Mouse (Mus musculus) limb, embryonic 11.5 days (tissue): Measurements from ENCODE around the gene Ttc39b. TPM values are rescaled to one million over a fixed set of nuclear protein-coding genes. Genes with fewer than 3 reads are reported as not detected.
"Not testable (repeated sequence)": the region's sequence is repeated elsewhere in the genome, so short reads cannot be mapped to it uniquely, and the experiment has no call there.

Experiments
- ATAC-seq: fragments of 200-750 bp; cut with Nextera tagmentation; 2 replicates; pipeline ENCODE4 v1.8.0; 2017; ENCODE audit warnings: low read depth; ENCODE audit not compliant: insufficient number of reproducible peaks, low FRiP score, low TSS enrichment
- DNase-seq: peaks from one replicate; pipeline ENCODE4 v3.0.0-alpha.2; 2015; ENCODE audit warnings: low spot score
- H3K27ac ChIP-seq: fragments of 300-500 bp; sonication (generic); replicated peaks from 2 replicates; pipeline ENCODE4 v1.5.1; 2014; ENCODE audit warnings: low read depth, mild to moderate bottlenecking, low read length
- H3K27me3 ChIP-seq: fragments of 300-500 bp; sonication (generic); 2 replicates; pipeline ENCODE4 v1.6.1; 2014; ENCODE audit warnings: mild to moderate bottlenecking, low read length, mixed read lengths; ENCODE audit not compliant: control insufficient read depth, insufficient read depth
- H3K36me3 ChIP-seq: fragments of 300-500 bp; sonication (generic); 2 replicates; pipeline ENCODE4 v1.6.1; 2014; ENCODE audit warnings: mild to moderate bottlenecking, low read length, moderate library complexity, mixed read lengths; ENCODE audit not compliant: control insufficient read depth, insufficient read depth
- H3K4me1 ChIP-seq: fragments of 300-500 bp; sonication (generic); 2 replicates; pipeline ENCODE4 v1.6.1; 2014; ENCODE audit warnings: low read length, mixed read lengths; ENCODE audit not compliant: control insufficient read depth, insufficient read depth
- H3K4me2 ChIP-seq: fragments of 300-500 bp; sonication (generic); 2 replicates; pipeline ENCODE4 v1.6.1; 2014; ENCODE audit warnings: low read depth, mild to moderate bottlenecking, moderate library complexity; ENCODE audit not compliant: severe bottlenecking
- H3K4me3 ChIP-seq: fragments of 300-500 bp; sonication (generic); 2 replicates; pipeline ENCODE4 v1.5.1; 2014; ENCODE audit warnings: low read depth, low read length
- H3K9ac ChIP-seq: fragments of 300-500 bp; sonication (generic); 2 replicates; pipeline ENCODE4 v1.6.1; 2014; ENCODE audit warnings: mild to moderate bottlenecking, low read length
- H3K9me3 ChIP-seq: fragments of 300-500 bp; sonication (generic); 2 replicates; pipeline ENCODE4 v1.6.1; 2016; ENCODE audit warnings: low read length; ENCODE audit not compliant: control insufficient read depth
- WGBS: fragments of 180-500 bp; shearing (Covaris S2); extraction: QIAGEN DNeasy Blood & Tissue Kit; methylation state at CpG from one replicate; pipeline ENCODE4 v1.1.7; 2014; 5-methylcytosine and 5-hydroxymethylcytosine counted together
- polyA plus RNA-seq: library from polyadenylated mRNA; unstranded; fragments of >200 nt; fragmentation: Nextera tagmentation; extraction: Ambion mirVana; gene quantifications from 2 replicates; pipeline ENCODE4 v1.2.1, GENCODE M21; 2014

Gene Ttc39b
- polyA plus RNA-seq, 1 experiment from 2014 or later = 2.2 TPM

- H3K4me1 ChIP-seq = peaks cover 7% of the 10 kb centered on the region; the same call in 1 of the 2 replicates
- H3K9ac ChIP-seq = no peak overlapping the region
- H3K4me3 ChIP-seq = no peak overlapping the region
- no peaks in the 10 kb centered on the region for H3K9me3 ChIP-seq
- H3K27ac ChIP-seq = no peak overlapping the region
- H3K36me3 ChIP-seq = no peaks in the 10 kb centered on the region
- WGBS = 48% methylated on average over 5 of the region's 5 CpGs
- ATAC-seq (no peak), DNase-seq (no peak)
- H3K27me3 ChIP-seq = no peaks in the 10 kb centered on the region
- no peak overlapping the region for H3K4me2 ChIP-seq
Observed at GRCm38 (mm10) chr4:83237656-83238055, 86.4 kb downstream of the Ttc39b start.

DNA sequence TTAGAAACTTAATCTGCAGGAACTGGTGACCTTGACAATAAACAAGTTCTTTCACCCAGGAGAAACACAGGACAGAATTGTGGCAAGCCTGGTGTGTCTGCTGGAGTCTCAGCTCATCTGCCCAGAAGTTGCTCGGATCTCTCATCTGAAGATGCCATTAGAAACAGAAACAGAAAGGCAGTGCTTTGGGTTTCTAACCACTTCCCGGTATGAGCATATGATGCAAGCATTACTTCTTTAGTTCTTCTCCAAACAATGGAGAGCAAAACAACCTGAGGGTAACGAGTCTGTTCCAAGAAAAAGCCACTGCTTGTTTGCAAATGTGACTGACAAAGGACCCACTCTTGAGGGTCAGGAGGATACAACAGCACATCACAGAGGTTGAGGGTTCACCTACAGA is 88.8 kb downstream of the Ttc39b start:
- not testable (repeated sequence) for H3K4me2 ChIP-seq, H3K4me1 ChIP-seq, H3K27me3 ChIP-seq, H3K4me3 ChIP-seq, ATAC-seq, DNase-seq, H3K9me3 ChIP-seq, H3K36me3 ChIP-seq, H3K9ac ChIP-seq, H3K27ac ChIP-seq
- WGBS = 74% methylated on average over 1 of the region's 3 CpGs

DNA sequence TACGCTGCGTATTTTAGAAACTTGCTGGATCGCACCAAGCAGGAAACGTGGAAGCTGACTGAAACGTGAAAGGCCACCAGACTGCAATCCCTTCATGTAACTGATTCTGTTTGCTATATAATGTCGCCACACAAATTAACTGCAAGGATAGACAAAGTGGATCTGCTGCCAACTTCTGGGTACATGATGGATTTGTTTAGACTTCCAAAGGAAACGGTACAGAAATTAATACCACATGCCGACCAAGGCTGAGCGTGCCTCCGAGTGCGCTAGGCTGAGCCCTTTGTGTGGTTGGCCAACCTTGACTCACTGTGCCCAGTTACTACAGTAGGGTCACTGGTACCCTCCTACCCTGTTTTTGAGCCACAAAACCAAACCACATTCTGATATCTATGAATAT is 89.3 kb downstream of the Ttc39b start:
- no peak overlapping the region for H3K9ac ChIP-seq
- H3K4me1 ChIP-seq = peaks cover 9% of the 10 kb centered on the region; the same call in 1 of the 2 replicates
- DNase-seq (peak; percentile 47), ATAC-seq (no peak)
- H3K4me2 ChIP-seq = no peak overlapping the region
- H3K36me3 ChIP-seq = no peaks in the 10 kb centered on the region
- H3K9me3 ChIP-seq = no peaks in the 10 kb centered on the region
- no peaks in the 10 kb centered on the region for H3K27me3 ChIP-seq
- H3K4me3 ChIP-seq = no peak overlapping the region
- H3K27ac ChIP-seq = no peak overlapping the region
- WGBS = 49% methylated on average over 11 of the region's 11 CpGs

DNA sequence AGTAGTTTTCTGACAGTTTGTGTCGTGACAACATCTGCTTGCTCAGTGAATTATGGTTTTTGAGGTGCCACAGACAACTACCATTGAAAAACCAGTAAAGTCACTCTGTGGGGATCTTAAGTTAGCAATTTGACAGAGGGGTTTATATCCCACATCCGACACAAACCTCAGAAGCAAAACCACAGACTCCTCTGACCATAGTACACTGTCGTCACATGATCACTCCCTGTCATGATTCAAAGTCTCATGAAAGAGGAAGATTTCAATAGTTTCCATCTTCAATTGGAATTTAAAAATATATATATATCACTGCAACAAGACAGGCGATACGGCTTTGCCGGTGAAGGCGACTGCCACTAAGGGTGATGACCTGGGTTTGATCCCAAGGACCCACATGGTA is 89.9 kb downstream of the Ttc39b start:
- 77% methylated on average over 7 of the region's 7 CpGs for WGBS
- Histone ChIP-seq H3K9me3 (no peaks in the 10 kb centered on the region), H3K36me3 (no peaks in the 10 kb centered on the region), H3K27me3 (no peaks in the 10 kb centered on the region), H3K9ac (no peak overlapping the region), H3K4me2 (no peak overlapping the region), H3K27ac (no peak overlapping the region), H3K4me1 (peaks cover 9% of the 10 kb centered on the region; the same call in 1 of the 2 replicates), H3K4me3 (no peak overlapping the region)
- DNase-seq = no peak
- ATAC-seq = no peak

GRCm38 (mm10) chr4:83233181-83234123 is 90.6 kb downstream of the Ttc39b start:
- H3K27ac ChIP-seq = no peak overlapping the region
- DNase-seq = no peak
- no peak overlapping the region for H3K4me3 ChIP-seq
- no peak overlapping the region for H3K4me2 ChIP-seq
- peaks cover 9% of the 10 kb centered on the region; the same call in 1 of the 2 replicates for H3K4me1 ChIP-seq
- no peak overlapping the region for H3K9ac ChIP-seq
- no peaks in the 10 kb centered on the region for H3K9me3 ChIP-seq
- 72% methylated on average over 22 of the region's 22 CpGs for WGBS
- no peak for ATAC-seq
- H3K36me3 ChIP-seq = no peaks in the 10 kb centered on the region
- H3K27me3 ChIP-seq = no peaks in the 10 kb centered on the region

GRCm38 (mm10) chr4:83232315-83232880 is 91.7 kb downstream of the Ttc39b start:
- no peak for DNase-seq
- 73% methylated on average over 9 of the region's 9 CpGs for WGBS

DNA sequence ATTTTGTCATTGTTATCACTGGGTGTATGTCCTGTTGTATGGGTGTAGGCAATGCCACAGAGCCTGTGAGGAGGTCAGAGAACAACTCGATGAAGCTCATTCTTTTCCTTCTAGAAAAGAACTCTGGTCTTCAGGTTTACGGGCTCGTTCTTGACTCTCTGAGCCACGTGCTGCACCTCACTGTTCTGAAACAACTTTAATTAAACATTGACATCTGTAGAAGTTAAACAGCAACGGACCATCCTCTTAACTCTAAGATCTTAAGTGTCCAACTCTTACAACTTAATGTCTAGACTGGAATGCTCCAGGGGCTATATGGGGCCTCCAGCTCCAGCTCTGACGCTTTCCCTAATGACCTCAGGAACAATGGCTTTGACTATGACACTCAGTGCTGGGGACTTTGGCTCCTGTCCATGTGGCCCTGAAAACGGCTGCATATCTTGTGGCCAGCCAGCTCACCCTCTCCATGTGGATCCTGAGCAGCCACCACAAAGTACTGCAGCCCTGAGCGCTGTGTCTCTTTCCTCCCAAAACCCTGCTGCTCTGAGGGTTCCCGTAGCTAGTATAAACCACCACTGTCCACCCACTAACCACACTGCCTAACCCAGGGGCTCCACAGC is 95.3 kb downstream of the Ttc39b start:
- no peak overlapping the region for H3K9ac ChIP-seq
- no peaks in the 10 kb centered on the region for H3K27me3 ChIP-seq
- no peak overlapping the region for H3K27ac ChIP-seq
- no peaks in the 10 kb centered on the region for H3K9me3 ChIP-seq
- ATAC-seq = no peak
- H3K4me1 ChIP-seq = peaks cover 9% of the 10 kb centered on the region; the same call in 1 of the 2 replicates
- 68% methylated on average over 9 of the region's 9 CpGs for WGBS
- no peak overlapping the region for H3K4me3 ChIP-seq
- no peaks in the 10 kb centered on the region for H3K36me3 ChIP-seq
- no peak overlapping the region for H3K4me2 ChIP-seq
- no peak for DNase-seq

More at GRCm38 (mm10) chr4:83232315-83232880, 91.7 kb downstream of the Ttc39b start:
- Histone ChIP-seq H3K4me3 (no peak overlapping the region), H3K4me1 (peaks cover 9% of the 10 kb centered on the region; the same call in 1 of the 2 replicates), H3K9me3 (no peaks in the 10 kb centered on the region), H3K9ac (no peak overlapping the region), H3K36me3 (no peaks in the 10 kb centered on the region), H3K4me2 (no peak overlapping the region), H3K27me3 (no peaks in the 10 kb centered on the region), H3K27ac (no peak overlapping the region)
- ATAC-seq = no peak

- H3K9ac ChIP-seq = no peak overlapping the region
- no peak for ATAC-seq
- H3K27me3 ChIP-seq = no peaks in the 10 kb centered on the region
- H3K4me2 ChIP-seq = no peak overlapping the region
- 74% methylated on average over 10 of the region's 10 CpGs for WGBS
- no peak for DNase-seq
- H3K27ac ChIP-seq = no peak overlapping the region
- H3K9me3 ChIP-seq = no peaks in the 10 kb centered on the region
- H3K36me3 ChIP-seq = no peaks in the 10 kb centered on the region
- H3K4me1 ChIP-seq = peaks cover 6% of the 10 kb centered on the region; the same call in 1 of the 2 replicates
- H3K4me3 ChIP-seq = no peak overlapping the region
Observed at GRCm38 (mm10) chr4:83228073-83228472, 96.0 kb downstream of the Ttc39b start.
